Mouse (Mus musculus) gastrocnemius, postnatal 36 days (tissue): ENCODE measurements around the gene Arid1b. TPM values are rescaled to one million over a fixed set of nuclear protein-coding genes. Genes with fewer than 3 reads are reported as not detected.
A peak's percentile ranks its signal among the peaks of the same experiment; 100 is the strongest.

Experiments
- DNase-seq, 2 experiments: peaks; one replicate each; pipeline ENCODE4 v3.0.0; 2022
- intact Hi-C: fragments of 180-260 bp; cut with DNase I; formaldehyde crosslinking; loops from one replicate; pipeline ENCODE4 v1.15.1; 2025
- long read RNA-seq, 2 experiments: library from polyadenylated mRNA; stranded (forward); transcript quantifications; one replicate each; pipeline ENCODE4 v2.0.0; 2021
- total RNA-seq, 2 experiments: library from RNA; stranded (reverse); gene quantifications; 2 replicates each; pipeline ENCODE4 v1.2.3; 2021

The Arid1b gene
- 10 to 100 TPM; 28.6 to 31.6 TPM for total RNA-seq
- long read RNA-seq, experiment 1, partial matches to known transcripts, result 4 of 7 reads
- long read RNA-seq, experiment 1, other reads (novel, unspliced or antisense), result 3 of 7 reads
- long read RNA-seq, experiment 2, partial matches to known transcripts, result 6 of 8 reads
- long read RNA-seq, experiment 2, other reads (novel, unspliced or antisense), result 2 of 8 reads

DNA sequence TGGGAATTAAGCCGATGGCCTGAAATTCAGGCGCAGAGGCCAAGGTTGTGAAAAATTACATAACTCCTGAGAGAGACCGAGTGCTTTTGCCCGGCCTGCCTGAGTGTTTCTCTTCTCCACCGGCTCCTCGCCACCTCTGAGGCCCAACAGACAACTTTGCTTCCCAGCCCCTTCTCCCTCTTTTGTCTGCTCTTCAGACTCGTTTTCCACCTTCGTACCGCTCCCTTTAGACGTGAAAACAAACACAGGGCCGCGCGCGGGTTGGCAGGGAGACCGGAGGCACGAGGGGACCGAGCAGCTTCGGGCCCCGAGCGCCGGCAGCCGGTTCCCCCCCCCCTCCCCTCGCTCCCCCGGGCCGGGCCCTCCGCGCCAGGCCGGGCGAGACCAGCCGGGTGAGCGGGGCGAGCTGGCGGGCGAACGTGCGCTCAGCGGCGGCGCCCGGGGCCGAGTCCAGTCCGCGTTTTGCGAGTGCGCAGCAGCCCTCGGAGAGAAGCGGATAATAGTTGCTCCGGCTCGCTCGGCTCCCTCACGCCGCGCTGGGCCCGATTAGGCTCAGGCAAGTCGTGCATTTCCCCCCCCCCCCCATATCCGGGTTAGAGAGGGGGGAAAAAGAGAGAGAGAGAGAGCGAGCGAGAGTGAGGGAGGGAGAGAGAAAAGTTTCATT lies at the start of gene Arid1b:
Arid1b (plus strand) TSS at position 493 of the 664 bp plus-strand sequence.
- peak; percentile 75 to 76 for DNase-seq
- intact Hi-C loops, result loop anchor here (1.0 to 5.0 kb wide), 3 partner anchors 86 to 217 kb away; no protein-coding TSS in a partner anchor

DNA sequence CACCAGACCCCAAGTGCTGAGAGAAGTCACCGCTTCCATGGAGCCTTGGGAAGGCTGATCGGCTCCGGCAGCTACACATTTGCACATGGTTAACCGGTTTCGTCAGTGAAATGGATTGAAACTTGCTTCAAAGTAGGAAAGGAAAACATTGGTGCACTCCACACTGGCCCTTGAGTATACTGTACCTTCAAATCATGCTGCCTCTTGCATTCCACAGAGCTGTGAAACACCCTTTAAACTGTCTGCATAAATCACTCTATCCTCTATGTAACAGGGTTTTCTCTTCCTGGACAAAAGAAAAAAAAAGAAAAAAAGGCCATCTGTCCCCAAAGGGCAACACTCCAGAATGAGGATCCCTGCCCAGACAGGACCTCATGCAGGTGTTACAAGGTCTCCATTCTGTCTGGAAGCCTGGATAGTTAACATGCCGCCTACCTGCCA lies 48.8 kb upstream of the Arid1b start:
- intact Hi-C loops, result no loop called here
- DNase-seq, result no peak

DNA sequence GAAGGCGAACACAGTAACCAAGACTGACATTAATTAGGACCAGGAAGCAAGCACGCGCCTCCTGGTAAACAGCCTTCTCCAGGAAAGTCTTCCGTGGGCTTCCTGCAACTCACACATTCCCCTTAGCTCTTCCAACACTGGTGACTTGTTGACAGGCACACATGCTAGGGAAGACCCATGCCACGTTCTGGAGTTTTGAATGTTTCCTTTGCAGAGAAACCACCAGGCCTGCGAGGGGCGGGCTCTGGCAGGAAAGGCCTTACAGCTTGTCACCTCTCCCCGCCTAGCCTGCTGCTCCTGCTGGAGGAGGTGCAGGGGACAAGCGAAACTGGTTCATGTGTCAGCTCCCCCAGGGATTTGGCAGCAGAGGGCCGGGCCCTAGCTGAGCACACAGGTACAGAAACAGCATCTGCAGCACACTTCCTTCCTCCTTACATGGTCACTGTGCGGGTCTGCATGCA lies 48.2 kb upstream of the Arid1b start:
- intact Hi-C loops, result no loop called here
- peak; percentile 30 to 34 for DNase-seq

DNA sequence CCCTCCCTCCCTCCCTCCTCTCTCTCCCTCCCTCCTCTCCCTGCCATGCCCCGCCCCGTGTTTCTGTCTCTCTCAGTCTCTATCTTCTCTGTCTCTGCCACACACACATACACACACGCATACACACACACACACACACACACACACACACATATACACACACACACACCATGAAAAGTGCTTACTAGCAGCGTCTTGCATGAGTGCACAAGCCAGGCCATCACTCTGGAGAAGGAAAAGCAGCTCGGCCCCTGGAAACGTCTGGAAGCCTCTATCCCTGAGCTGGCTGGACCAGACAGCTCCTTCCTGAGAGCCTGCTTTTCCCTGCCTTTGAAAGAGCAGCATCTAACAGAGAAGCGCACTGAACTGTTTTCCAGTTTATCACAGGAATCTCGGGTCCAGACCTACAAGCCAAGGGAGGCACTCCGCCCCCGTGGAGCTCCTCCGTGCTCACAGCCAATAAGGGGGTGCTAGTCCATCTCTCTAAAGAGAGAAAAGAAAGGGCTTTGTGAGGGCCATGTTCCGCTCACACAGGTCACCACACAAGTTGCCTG lies 47.6 kb upstream of the Arid1b start:
- DNase-seq, result peak; percentile 5 to 18

DNA sequence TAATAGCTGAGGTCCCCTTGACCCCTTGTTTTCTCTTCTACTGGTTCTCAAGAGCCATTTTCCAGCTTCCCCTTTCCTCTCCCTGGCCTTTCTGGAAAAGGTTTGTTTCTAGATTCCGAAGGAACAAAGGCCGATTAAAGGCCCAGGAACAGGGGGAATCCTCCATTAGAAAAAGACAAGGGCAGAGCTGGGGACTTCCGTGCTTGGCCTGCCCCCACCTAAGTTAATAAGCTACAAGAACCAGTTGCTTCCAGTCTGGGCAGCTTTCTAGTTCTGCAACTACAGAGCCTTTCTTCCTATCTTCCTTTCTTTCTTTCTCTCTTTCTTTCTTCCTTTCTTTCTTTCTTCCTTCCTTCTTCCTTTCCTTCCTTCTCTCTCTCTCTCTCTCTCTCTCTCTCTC lies 47.1 kb upstream of the Arid1b start:
- DNase-seq, result no peak
- intact Hi-C loops, result no loop called here

More for the DNA sequence above, 47.6 kb upstream of the Arid1b start:
- intact Hi-C loops, result no loop called here

DNA sequence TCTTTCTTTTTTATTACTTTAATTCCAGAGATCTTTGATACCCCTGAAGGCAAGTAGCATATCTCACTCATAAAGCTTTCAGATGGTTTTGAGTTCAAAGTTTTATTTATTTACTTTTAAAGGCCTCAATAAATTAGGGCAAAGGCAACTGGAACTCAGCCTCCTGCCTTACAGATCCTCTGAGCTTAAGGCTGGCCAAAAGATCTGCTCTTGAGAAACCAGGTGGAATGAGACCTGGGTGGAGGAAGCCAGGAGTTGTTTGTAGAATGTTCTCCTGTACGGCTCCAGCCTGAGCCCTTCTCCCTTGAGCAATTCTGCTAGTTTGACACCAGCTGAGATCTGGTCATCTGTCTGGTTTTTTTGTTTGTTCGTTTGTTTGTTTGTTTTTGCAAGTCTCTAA lies 46.7 kb upstream of the Arid1b start:
- no peak for DNase-seq
- intact Hi-C loops, result no loop called here

DNA sequence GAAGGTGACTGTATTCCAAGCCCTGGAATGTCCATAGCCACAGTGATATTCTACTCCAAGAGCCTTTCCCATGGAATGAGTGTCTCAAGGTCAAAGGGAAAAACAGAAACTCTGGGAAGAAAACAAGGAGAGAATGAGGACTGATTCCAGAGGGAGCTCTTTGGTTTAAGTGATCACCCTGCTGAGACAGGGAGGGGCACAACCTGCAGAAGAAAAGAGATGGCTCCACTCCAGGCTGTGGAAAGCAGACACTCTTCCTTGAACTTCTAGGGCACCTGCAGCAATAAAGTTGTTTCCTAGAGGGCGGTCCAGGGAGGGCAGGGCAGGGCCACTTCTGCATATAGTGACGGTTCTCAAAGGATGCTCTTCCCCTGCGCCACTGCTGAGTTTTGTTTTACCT lies 45.6 kb upstream of the Arid1b start:
- DNase-seq, result no peak
- intact Hi-C loops, result no loop called here

DNA sequence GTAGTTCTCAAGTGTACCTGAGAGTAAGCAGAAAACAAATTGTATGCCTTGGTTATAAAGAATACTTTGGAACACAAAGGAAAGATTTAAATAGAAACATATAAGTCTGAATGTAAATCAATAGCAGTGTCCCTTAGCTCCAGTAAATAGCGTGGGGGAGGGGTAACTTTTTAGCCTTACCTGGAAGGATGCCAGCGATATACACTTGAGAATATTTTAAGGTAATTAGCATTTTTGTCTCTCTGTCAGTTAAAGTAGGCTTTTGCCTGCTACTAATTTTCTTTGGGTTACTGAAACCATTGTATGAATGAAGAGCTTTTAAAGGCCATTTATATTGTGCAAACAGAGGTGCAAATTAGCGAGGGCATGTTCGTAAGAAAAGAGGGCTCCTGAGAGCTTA lies 39.7 kb upstream of the Arid1b start:
- DNase-seq, result no peak

DNA sequence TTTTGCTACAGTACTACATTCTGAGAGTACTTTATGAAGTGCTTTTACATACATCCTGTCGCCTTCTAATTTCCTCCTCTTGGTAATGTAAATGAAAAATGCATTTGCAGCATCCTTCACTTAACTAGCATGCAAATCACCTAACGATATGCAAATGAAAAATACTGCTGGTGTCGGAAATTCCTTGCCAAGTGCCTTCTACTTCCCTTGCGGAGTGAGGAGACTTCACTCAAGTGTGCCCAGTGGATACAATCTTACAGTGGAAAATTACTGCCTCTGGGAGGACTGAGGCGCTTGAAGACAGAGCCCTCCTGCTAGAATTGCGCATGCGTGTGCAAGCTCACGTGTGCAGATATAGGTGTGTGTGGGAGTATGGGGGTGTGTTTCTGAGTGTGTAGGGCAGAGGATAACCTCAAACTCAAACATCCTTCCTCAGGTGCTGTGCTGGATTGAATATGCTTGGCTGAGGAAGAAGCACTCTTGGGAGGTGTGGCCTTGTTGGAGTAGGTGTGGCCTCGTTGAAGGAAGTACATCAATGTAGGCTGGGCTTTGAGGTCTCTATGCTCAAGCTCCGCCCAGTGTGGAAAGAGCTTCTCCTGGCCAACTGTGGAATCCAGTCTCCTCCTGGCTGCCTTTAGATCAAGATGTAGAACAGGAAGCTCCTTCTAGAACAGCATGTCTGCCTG lies 29.8 kb upstream of the Arid1b start:
- DNase-seq, result no peak
- intact Hi-C loops, result no loop called here

More for the DNA sequence above, 39.7 kb upstream of the Arid1b start:
- intact Hi-C loops, result no loop called here

DNA sequence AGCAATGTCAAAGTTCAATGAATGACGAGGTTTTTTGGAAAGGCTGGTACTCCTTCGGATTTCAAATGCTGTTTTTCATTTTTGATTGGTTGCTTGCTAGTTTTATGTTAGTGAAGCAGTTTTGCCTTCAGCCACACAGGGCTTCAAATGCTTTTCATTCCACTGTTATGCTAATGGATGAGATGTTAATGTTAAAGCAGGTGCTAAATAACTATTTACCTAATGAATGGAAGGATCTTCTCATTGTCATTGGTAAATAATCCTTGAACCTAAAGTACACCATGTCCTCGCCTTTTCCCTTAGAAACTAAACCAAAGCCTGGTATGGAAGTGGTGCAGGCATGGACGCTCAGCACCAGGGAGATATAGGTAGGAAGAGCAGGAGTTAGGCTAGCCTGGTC lies 26.9 kb upstream of the Arid1b start:
- DNase-seq, result no peak
- intact Hi-C loops, result no loop called here

DNA sequence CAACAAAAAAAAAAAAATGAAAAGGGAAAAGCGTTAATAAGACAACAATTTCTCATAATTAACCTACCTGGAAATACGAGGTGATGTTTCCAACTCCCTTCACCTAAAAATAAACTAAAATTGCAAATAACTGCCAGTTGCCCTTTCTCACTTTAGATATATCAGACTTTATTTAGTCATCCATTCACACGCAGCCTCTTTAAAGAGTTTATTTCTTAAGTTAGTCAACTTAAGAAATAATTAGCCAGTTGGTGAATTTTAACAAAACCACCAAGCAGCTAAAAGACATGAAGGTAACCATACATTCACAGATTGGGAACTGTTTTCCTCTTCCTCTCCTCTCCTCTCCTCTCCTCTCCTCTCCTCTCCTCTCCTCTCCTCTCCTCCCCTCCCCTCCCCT lies 26.1 kb upstream of the Arid1b start:
- no peak for DNase-seq
- intact Hi-C loops, result no loop called here

DNA sequence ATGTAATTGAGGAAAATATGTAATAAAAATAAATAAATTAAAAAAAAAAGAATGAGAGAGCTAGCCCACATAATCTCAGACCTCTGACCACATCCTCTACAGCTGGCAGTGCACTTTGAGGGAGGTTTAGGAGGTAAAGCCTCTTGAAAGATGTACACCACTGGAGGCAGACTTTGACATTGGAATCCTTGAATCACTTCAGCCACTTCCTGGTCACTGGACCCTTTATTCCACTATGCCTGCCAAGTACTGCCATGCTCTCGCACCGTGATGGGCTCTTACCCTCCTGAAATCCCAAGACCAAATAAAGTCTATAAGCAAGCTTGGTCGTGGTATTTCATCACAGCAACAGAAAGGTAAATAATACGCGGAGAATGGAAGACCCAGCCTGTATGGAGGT lies 25.3 kb upstream of the Arid1b start:
- intact Hi-C loops, result no loop called here
- no peak for DNase-seq

DNA sequence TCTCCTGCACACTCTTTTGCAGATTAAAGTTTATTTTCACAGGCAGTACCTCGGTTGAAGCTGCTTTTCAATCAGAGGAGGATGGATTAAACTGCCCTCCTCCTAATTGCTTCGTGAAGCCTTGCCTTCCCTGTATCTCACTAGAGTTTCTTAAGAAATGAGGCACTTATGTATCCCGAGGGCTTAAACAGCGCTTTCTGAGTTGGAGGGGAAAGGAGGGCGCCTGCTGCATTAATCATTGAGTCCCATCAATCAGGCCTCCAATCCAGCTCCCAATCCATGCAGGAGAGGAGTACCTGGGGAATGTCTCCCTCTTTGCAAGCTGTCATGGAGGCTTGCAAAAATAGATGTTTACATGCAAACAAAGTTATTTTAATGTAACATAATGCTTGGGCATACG lies 21.9 kb upstream of the Arid1b start:
- intact Hi-C loops, result loop anchor here (5.0 to 10.0 kb wide), 2 partner anchors 55 to 187 kb away; no protein-coding TSS in a partner anchor
- no peak for DNase-seq

DNA sequence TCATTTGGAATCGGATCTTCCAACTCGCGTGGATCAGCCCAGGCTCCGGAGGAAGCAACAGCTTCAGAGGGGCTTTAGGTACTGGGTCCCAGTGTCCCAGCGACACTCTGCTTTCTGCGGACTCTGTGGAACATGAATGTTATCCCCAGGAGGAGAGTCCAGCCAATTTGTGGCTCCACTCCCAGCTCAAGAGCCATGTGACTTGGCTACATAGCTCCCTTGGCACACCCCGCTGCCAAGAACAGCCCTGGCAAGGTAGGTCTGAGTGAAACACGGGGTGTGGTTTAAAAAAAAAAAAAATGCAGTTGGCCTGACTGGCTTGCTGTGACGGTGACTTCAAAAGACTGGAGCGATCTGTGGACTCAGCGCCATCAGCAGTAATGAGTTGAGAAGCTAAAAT lies 19.4 kb upstream of the Arid1b start:
- peak; percentile 88 to 92 for DNase-seq
- intact Hi-C loops, result loop anchor here (5.0 to 10.0 kb wide), 2 partner anchors 57 to 190 kb away; no protein-coding TSS in a partner anchor

DNA sequence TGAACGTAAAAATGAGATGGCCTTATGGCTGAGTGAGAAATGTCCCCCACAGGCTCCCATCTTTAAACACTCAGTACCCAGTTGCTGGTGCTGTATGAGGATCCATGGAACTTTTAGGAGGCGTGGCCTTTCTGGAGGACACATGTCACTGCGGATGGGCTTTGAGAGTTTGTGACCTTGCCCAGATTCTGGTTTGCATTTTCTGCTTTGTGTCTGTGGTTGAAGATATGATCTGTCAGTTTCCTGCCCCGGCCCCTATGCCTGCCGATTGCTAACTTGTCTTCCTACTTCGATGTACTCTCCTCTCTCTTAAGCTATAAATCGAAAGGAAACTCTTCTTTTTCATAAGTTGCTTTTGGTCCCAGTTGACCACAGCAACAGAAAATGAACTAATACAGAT lies 14.0 kb upstream of the Arid1b start:
- DNase-seq, result no peak
- intact Hi-C loops, result no loop called here

DNA sequence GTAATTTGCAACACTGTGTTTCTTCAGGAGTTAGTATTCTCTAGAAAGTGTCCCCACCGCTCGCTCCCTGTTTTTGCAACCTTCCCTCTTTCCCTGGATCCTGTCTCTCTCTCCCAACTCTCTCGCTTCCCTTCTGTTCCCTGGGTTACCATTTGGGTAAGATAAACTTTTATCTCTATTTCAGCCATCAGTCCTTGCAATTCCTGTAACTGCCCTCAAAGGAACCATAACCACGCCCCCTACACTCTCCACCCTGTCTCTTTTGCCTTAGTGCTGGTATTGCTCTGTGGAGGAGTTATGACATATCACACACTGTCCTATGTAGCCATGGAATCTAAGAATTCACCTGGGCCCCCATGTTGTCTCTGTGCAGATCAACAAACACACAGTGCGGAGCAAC lies 11.3 kb upstream of the Arid1b start:
- intact Hi-C loops, result no loop called here
- DNase-seq, result no peak

DNA sequence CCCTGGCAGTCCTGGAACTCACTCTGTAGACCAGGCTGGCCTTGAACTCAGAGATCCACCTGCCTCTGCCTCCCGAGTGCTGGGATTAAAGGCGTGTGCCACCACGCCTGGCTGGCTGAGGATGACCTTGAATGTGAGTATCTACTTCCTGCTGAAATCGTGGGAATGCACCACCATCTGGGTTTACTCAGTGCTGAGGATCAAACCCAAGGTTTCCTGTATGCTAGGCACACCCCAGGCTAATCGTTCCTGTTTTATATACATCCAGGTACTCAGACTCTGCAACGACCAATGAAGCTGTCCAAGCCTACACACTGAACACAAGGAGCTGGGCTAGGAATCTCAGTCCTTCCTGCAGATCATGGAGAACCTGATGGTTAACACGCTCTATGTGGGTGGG lies 9.4 kb upstream of the Arid1b start:
- intact Hi-C loops, result no loop called here
- no peak for DNase-seq

DNA sequence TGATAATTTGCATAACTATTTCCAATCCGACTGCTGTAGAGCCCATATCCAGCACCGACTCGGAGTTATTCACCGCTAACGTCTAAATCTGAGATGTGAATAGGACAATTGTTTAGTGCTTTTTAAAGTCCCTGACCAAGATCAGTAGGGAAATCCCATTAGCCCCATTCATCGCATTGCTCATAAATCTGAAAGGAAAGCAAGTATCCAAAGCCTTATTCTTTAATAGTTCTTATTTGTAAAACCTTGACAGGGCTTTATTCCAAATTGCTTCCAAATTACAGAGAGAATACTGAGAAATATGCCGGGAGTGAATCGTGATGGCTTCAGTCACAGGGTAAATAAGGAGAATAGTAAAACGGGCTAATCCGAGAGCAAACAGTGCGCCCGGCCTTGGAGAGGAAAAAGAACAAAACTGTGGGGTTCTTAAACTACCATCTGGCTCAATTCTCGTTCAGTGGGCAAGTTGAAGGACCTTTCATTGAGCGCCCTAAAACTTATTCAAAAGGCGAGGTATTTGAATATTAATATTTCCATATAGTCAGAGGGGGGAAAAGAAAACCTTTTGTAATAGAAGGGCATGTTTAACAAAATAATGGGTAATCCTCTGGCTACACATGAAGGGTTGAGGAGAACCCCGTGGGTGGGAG lies 3.1 kb upstream of the Arid1b start:
- DNase-seq, result no peak
- intact Hi-C loops, result loop anchor here (5.0 kb wide), 2 partner anchors 196 to 214 kb away; no protein-coding TSS in a partner anchor

DNA sequence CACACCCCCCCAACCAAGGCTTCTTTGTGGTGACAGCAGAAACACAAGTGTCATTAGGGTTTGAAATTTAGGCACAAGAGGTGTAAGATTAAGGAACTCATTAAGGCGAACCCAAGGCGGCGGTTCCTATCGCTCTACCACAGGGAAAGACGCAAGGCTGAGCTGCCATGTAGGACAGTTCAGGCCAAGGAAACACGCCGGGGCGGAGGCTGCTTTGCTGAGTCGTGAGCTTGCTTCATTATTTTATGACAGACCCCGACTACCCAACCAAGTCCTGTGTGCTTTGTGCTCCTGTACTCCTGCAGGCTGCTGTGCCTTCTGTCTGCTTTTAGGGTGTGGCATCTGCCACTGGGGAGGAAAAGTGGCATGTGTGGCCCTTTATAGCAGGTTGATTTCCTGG lies 2.5 kb upstream of the Arid1b start:
- DNase-seq, result no peak
- intact Hi-C loops, result loop anchor here (5.0 kb wide), 2 partner anchors 196 to 214 kb away; no protein-coding TSS in a partner anchor

DNA sequence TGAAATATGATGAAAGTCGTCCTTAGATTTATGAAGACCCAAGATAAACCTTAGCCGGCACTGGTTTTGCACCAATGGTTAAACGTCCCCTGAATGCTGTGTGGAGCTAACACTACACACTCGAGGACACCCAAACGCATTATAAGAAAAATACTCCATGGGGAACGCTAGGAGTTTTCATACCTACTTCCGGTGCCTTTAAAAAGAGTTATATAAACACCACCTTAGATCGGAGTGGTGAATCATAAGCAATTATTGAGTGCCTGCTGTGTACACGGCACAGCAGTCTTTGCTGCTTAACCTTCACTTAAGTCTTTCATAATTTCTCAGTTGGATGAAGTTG lies 664 bp upstream of the Arid1b start:
- no peak for DNase-seq
- intact Hi-C loops, result loop anchor here (5.0 kb wide), 2 partner anchors 194 to 216 kb away; no protein-coding TSS in a partner anchor

DNA sequence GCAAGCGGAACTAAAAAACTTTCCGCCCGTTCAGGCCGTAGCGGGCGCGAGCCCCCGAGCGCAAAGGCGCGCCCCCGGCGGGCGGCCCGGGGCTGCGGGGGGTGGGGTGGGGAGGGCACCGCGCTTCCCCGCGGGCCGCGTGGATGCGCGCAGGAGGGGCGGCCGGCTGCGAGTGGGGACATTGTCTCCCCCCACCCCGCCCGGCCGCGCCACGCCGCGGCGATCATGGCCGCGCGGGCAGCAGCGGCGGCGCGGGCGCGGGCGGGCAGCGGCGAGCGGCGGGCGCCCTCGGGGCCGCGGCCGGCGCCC lies 326 bp downstream of the Arid1b start:
- DNase-seq, result no peak
- intact Hi-C loops, result loop anchor here (1.0 to 5.0 kb wide), 3 partner anchors 86 to 217 kb away; no protein-coding TSS in a partner anchor
